Mouse (Mus musculus) lung, postnatal 0 days (tissue): ENCODE results near the gene Fap.

Source experiments
- CTCF ChIP-seq: IDR thresholded peaks from 2 replicates; pipeline ENCODE4 v1.5.1; 2016; ENCODE audit warnings: antibody characterized with exemption, mild to moderate bottlenecking
- EP300 ChIP-seq: IDR thresholded peaks from 2 replicates; pipeline ENCODE4 v1.6.1; 2016; ENCODE audit warnings: antibody characterized with exemption, mild to moderate bottlenecking, control low read depth

- TF ChIP-seq CTCF (no peak), EP300 (no peak)
Observed at GRCm38 (mm10) chr2:62462174-62462573, 111.7 kb downstream of the Fap start.
